Comparison of ENCODE assay signal across 11 mouse cellular contexts in genomic region chr3:103141287-103141686, GRCm38 (mm10). TPM values are rescaled to one million over a fixed set of nuclear protein-coding genes. Genes with fewer than 3 reads are reported as not detected.
DNase-seq lines count a peak whose midpoint lies in the region; ATAC-seq and TF ChIP-seq lines count a peak whose summit lies in the region.
"Had no signal": no experiment of that assay in that cellular context is flagged by ENCODE, and none has a peak within 500 bp of the region (broad histone marks: within the 10 kb centered on the region; RNA-seq: fewer than 3 reads in every experiment).

No protein-coding gene starts in this region.

- H3K4me1 ChIP-seq in cerebellum, adult 2 months (ENCODE audit: control insufficient read depth, insufficient read depth, low read length), result peaks cover 3% of the 10 kb centered on the region; the same call in 1 of the 2 replicates
- no peaks in the 10 kb centered on the region for H3K4me1 ChIP-seq in lung, postnatal 0 days (ENCODE audit: insufficient read depth, low read depth, low read length)

- no peak overlapping the region for H3K27ac ChIP-seq in cerebellum, adult 2 months (ENCODE audit: insufficient read depth, low read length)
- no peak overlapping the region for H3K27ac ChIP-seq in lung, postnatal 0 days (ENCODE audit: low read length)
- H3K27ac ChIP-seq: heart, embryonic 13.5 days; kidney, postnatal 0 days; limb, embryonic 13.5 days had no signal

- peaks cover 4% of the 10 kb centered on the region; the same call in 1 of the 2 replicates for H3K36me3 ChIP-seq in lung, postnatal 0 days (ENCODE audit: insufficient read depth, low read length)

- H3K4me2 ChIP-seq in lung, postnatal 0 days (replicated peaks; ENCODE audit: low read depth, low read length), result no peak overlapping the region
- H3K4me2 ChIP-seq: heart, embryonic 13.5 days; limb, embryonic 13.5 days had no signal

- peak; percentile 17 to 29 for DNase-seq in cerebellum, adult 2 months
- DNase-seq in cerebellum, adult 9-11 months, result no peak
- DNase-seq in lung, postnatal 0 days (ENCODE audit: low spot score), result no peak
- DNase-seq in lung, postnatal 25 days (ENCODE audit: low spot score), result no peak
- peak; percentile 11 to 17 for DNase-seq in gastrocnemius, adult 8-10 months (ENCODE audit: low spot score in 2 of 2)
- DNase-seq in T-cell, adult 2 months (ENCODE audit: low spot score), result no peak
- no peak for DNase-seq in testis, postnatal 10 days (ENCODE audit: low spot score)

- no peak for TF ChIP-seq CTCF in cerebellum, adult 2 months (IDR thresholded peaks at IDR 0.05; ENCODE audit: borderline replicate concordance, insufficient read depth, low read depth, low read length)
- TF ChIP-seq CTCF in lung, postnatal 0 days (IDR thresholded peaks at IDR 0.05), result no peak

- peak; percentile 33; the same call in 1 of the 2 replicates for ATAC-seq in lung, postnatal 0 days
- 0 out of 2 replicates have a peak, but pooled peaks have one; percentile 17 for ATAC-seq in monocyte, adult 5-6 weeks (replicated peaks; ENCODE audit: insufficient number of reproducible peaks, low FRiP score, low TSS enrichment, poor library complexity, severe bottlenecking)

- no peak for TF ChIP-seq EP300 in lung, postnatal 0 days (IDR thresholded peaks at IDR 0.05)

- no peak for TF ChIP-seq POLR2A in cerebellum, adult 2 months (IDR thresholded peaks at IDR 0.05; ENCODE audit: borderline replicate concordance, insufficient read depth, low read length)

- WGBS in cerebellum, adult 2 months, result 34% methylated on average over 11 of the region's 11 CpGs
- WGBS in lung, postnatal 0 days, result 78% methylated on average over 11 of the region's 11 CpGs

- H3K4me3 ChIP-seq in cerebellum, adult 2 months (replicated peaks; ENCODE audit: insufficient read depth, low read depth, low read length), result no peak overlapping the region
- H3K4me3 ChIP-seq in lung, postnatal 0 days (ENCODE audit: low read depth, low read length), result no peak overlapping the region
- H3K4me3 ChIP-seq: heart, embryonic 13.5 days; limb, embryonic 13.5 days had no signal

- no peak overlapping the region for H3K9ac ChIP-seq in lung, postnatal 0 days (replicated peaks; ENCODE audit: low read depth)
- H3K9ac ChIP-seq: heart, embryonic 13.5 days; limb, embryonic 13.5 days had no signal

- no peaks in the 10 kb centered on the region for H3K27me3 ChIP-seq in cerebellum, adult 2 months (ENCODE audit: control insufficient read depth, insufficient read depth, low read length)
- H3K27me3 ChIP-seq in lung, postnatal 0 days (replicated peaks; ENCODE audit: insufficient read depth, low read length), result no peaks in the 10 kb centered on the region
- H3K27me3 ChIP-seq: heart, embryonic 13.5 days; limb, embryonic 13.5 days had no signal

- no peaks in the 10 kb centered on the region for H3K9me3 ChIP-seq in lung, postnatal 0 days (ENCODE audit: low read length)
- H3K9me3 ChIP-seq: heart, embryonic 13.5 days; limb, embryonic 13.5 days had no signal

RNA-seq across cellular contexts. Expression of gene Bcas2, which starts 30.2 kb away (rescaled TPM):
- polyA plus RNA-seq in cerebellum, adult 2 months (2012; rRNA removed), result 139 TPM in 2 replicates
- polyA plus RNA-seq in lung, postnatal 0 days (2015; fragmentation: Nextera tagmentation; extraction: Ambion mirVana), result 89.8 and 95.0 TPM in 2 replicates
- total RNA-seq in gastrocnemius, adult 8-10 months (2022), result 10 to 100 TPM; 38.5 to 46.0 (median 40.4) TPM
- 79.0 to 122 TPM (median 93.2 TPM) in 3 replicates for total RNA-seq in monocyte, adult 5-6 weeks (2017)

RNA-seq across cellular contexts. Expression of gene Dennd2c, which starts 38.9 kb away (rescaled TPM):
- 0.25 and 0.34 TPM in 2 replicates for polyA plus RNA-seq in cerebellum, adult 2 months (2012; rRNA removed)
- polyA plus RNA-seq in lung, postnatal 0 days (2015; fragmentation: Nextera tagmentation; extraction: Ambion mirVana), result 3.4 and 3.5 TPM in 2 replicates
- total RNA-seq in gastrocnemius, adult 8-10 months (2022), result 1 to 10 TPM; 2.1 to 4.1 (median 3.0) TPM
- 2.6 to 3.3 TPM (median 3.2 TPM) in 3 replicates for total RNA-seq in monocyte, adult 5-6 weeks (2017)

Comparison
In these comparisons a context has a peak if more than half of its experiments do, and no peak if none do; other contexts are left out.
1. DNase-seq: peak in cerebellum, adult 2 months (2 of 2) and gastrocnemius, adult 8-10 months (2 of 2); none in cerebellum, adult 9-11 months (single experiment), lung, postnatal 0 days (single experiment), lung, postnatal 25 days (single experiment), T-cell, adult 2 months (single experiment) and testis, postnatal 10 days (single experiment).